Comparison of ENCODE assay signal across 17 mouse cellular contexts in the genomic region with DNA sequence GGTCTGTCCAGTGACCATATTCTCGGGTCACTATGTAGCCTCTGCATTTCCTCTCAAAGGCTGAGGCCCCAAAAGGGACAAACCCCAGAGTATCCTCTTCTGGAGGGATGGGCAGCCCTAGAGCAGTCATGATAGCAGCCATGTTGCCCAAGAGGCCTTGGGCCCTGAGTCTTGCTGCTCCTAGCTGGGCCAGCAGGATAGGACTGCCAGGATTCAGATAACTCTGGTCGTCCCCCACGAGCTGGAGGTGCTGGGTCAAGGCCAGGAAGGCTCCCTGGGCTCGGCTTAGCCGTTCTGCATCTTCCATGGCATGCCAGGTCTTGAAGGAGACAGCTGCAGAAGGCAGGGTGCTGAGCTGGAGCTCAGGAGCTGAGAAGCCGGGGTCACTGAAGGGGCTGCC. TPM values are rescaled to one million over a fixed set of nuclear protein-coding genes. Genes with fewer than 3 reads are reported as not detected.
"Had no signal": no experiment of that assay in that cellular context is flagged by ENCODE, and none has a peak within 500 bp of the region (broad histone marks: within the 10 kb centered on the region; RNA-seq: fewer than 3 reads in every experiment).

No protein-coding gene starts in this region.

- DNase-seq: kidney, adult 2 months; kidney, postnatal 36 days; liver; liver, embryonic 13.5 days; liver, postnatal 0 days; lung, postnatal 14 days; retina, postnatal 1 day; right cerebral cortex, postnatal 4 days; spleen, adult 18-20 months; thymus, postnatal 36 days had no signal

- ATAC-seq: liver, postnatal 0 days; midbrain, embryonic 15.5 days had no signal

RNA-seq across cellular contexts. Expression of a gene that starts 6.7 kb away (rescaled TPM):
- polyA plus RNA-seq: macrophage had no signal

RNA-seq across cellular contexts. Expression of a gene that starts 12.7 kb away (rescaled TPM):
- total RNA-seq: layer of hippocampus, adult 18-20 months; layer of hippocampus, postnatal 10 days; left cerebral cortex, postnatal 36 days had no signal
- polyA plus RNA-seq: kidney, adult 2 months; liver, postnatal 0 days; macrophage; neural tube, embryonic 13.5 days; thymus, postnatal 0 days had no signal
